In genomic region chr1:95667435-95668252, GRCm38 (mm10) we compare ENCODE assay signal across 8 mouse cellular contexts. TPM values are rescaled to one million over a fixed set of nuclear protein-coding genes. Genes with fewer than 3 reads are reported as not detected.
DNase-seq lines count a peak whose midpoint lies in the region; ATAC-seq lines count a peak whose summit lies in the region.

Gene St8sia4 (minus strand): TSS chr1:95667571.

- 0 out of 2 replicates have a peak, but pooled peaks cover 2% of the 10 kb centered on the region for H3K4me1 ChIP-seq in intestine, embryonic 15.5 days (replicated peaks)

- peak within 1 kb of the TSS; percentile 9; the same call in 1 of the 2 replicates for H3K27ac ChIP-seq in intestine, embryonic 15.5 days

- no peaks in the 10 kb centered on the region for H3K27me3 ChIP-seq in intestine, embryonic 15.5 days (replicated peaks)

- peak within 1 kb of the TSS; percentile 51 for H3K4me3 ChIP-seq in intestine, embryonic 15.5 days (replicated peaks)

- peak; percentile 38 to 55 for DNase-seq in adrenal gland, adult 18-20 months (ENCODE audit: low spot score in 2 of 2)
- peak; percentile 93 for DNase-seq in embryo, embryonic 11 days
- peak; percentile 58 to 60 for DNase-seq in gastrocnemius, postnatal 36 days
- DNase-seq in left cerebral cortex, postnatal 25 days (ENCODE audit: low spot score in 2 of 2) = peak; percentile 90 to 92
- peak; percentile 86 for DNase-seq in mesoderm, embryonic 11.5 days (ENCODE audit: low read depth, low spot score)
- DNase-seq in right cerebral cortex, postnatal 25 days = peak; percentile 90
- DNase-seq in urinary bladder, postnatal 36 days (ENCODE audit: low spot score in 2 of 2) = peak; percentile 21 to 68

- peak within 1 kb of the TSS; percentile 95 for H3K4me2 ChIP-seq in intestine, embryonic 15.5 days (replicated peaks)

- no peaks in the 10 kb centered on the region for H3K36me3 ChIP-seq in intestine, embryonic 15.5 days

- H3K9me3 ChIP-seq in intestine, embryonic 15.5 days = no peaks in the 10 kb centered on the region

- WGBS in intestine, embryonic 15.5 days = under 1% methylated on average over 52 of the region's 52 CpGs

- peak; percentile 98 for ATAC-seq in intestine, embryonic 15.5 days

- intact Hi-C loops in gastrocnemius, postnatal 36 days (cut with DNase I) = no loop called here
- intact Hi-C loops in left cerebral cortex, postnatal 25 days (cut with DNase I) = loop anchor here (2.0 kb wide), 1 partner anchor 353 kb away; no protein-coding TSS in a partner anchor

- peak within 1 kb of the TSS; percentile 40 for H3K9ac ChIP-seq in intestine, embryonic 15.5 days

RNA-seq across cellular contexts. Expression of gene St8sia4, which starts in this region (rescaled TPM):
- 1 to 10 TPM; 1.4 to 2.6 TPM for total RNA-seq in adrenal gland, adult 18-20 months (2021)
- total RNA-seq in gastrocnemius, postnatal 36 days (2021) = 1 to 10 TPM; 2.1 to 2.3 TPM
- polyA plus RNA-seq in intestine, embryonic 15.5 days (2015; fragmentation: Nextera tagmentation; extraction: Ambion mirVana) = 3.1 TPM in 2 replicates
- 10 to 100 TPM in 1 of 2 experiments, 1 to 10 TPM in 1; 9.8 to 10.7 TPM for total RNA-seq in left cerebral cortex, postnatal 25 days (2021)

Comparison
In these comparisons a context has a peak if more than half of its experiments do, and no peak if none do; other contexts are left out.
1. Peak in every context shown above with its lines: DNase-seq, ATAC-seq, H3K4me3 ChIP-seq and H3K27ac ChIP-seq.